30 mouse cellular contexts compared by ENCODE assay signal in genomic region chr9:55677099-55677498, GRCm38 (mm10).
"Had no signal": no experiment of that assay in that cellular context is flagged by ENCODE, and none has a peak within 500 bp of the region (broad histone marks: within the 10 kb centered on the region; RNA-seq: fewer than 3 reads in every experiment).

No protein-coding gene starts in this region.

- H3K9ac ChIP-seq: heart, embryonic 12.5 days; heart, embryonic 13.5 days; heart, embryonic 15.5 days; hindbrain, embryonic 12.5 days; hindbrain, embryonic 13.5 days; hindbrain, embryonic 14.5 days; hindbrain, embryonic 15.5 days; intestine, embryonic 15.5 days; kidney, embryonic 15.5 days had no signal

- H3K4me1 ChIP-seq: heart, embryonic 10.5 days; heart, embryonic 12.5 days; heart, embryonic 13.5 days; heart, embryonic 15.5 days; hindbrain, embryonic 10.5 days; hindbrain, embryonic 12.5 days; hindbrain, embryonic 13.5 days; hindbrain, embryonic 15.5 days; intestine, embryonic 15.5 days; kidney, embryonic 15.5 days had no signal

- DNase-seq: heart, postnatal 10 days; heart, postnatal 14 days; heart, postnatal 36 days; heart, postnatal 4 days; kidney, adult 11 months; kidney, adult 18-20 months; kidney, adult 2 months; kidney, adult 8-10 months; kidney, adult 9 months; kidney, postnatal 10 days; kidney, postnatal 14 days; kidney, postnatal 25 days; kidney, postnatal 36 days; kidney, postnatal 4 days; layer of hippocampus, adult 9-11 months; layer of hippocampus, postnatal 36 days had no signal

- H3K36me3 ChIP-seq: heart, embryonic 10.5 days; heart, embryonic 12.5 days; heart, embryonic 13.5 days; heart, embryonic 15.5 days; hindbrain, embryonic 10.5 days; hindbrain, embryonic 12.5 days; hindbrain, embryonic 13.5 days; hindbrain, embryonic 15.5 days; intestine, embryonic 15.5 days; kidney, embryonic 15.5 days had no signal

- H3K4me3 ChIP-seq: heart, embryonic 10.5 days; heart, embryonic 12.5 days; heart, embryonic 13.5 days; heart, embryonic 15.5 days; hindbrain, embryonic 10.5 days; hindbrain, embryonic 12.5 days; hindbrain, embryonic 13.5 days; hindbrain, embryonic 15.5 days; intestine, embryonic 15.5 days; kidney, embryonic 15.5 days; layer of hippocampus, adult 2 months had no signal

- H3K9me3 ChIP-seq: heart, embryonic 10.5 days; heart, embryonic 12.5 days; heart, embryonic 13.5 days; heart, embryonic 15.5 days; hindbrain, embryonic 10.5 days; hindbrain, embryonic 12.5 days; hindbrain, embryonic 13.5 days; hindbrain, embryonic 15.5 days; intestine, embryonic 15.5 days; kidney, embryonic 15.5 days had no signal

- H3K27me3 ChIP-seq: heart, embryonic 12.5 days; heart, embryonic 13.5 days; heart, embryonic 15.5 days; hindbrain, embryonic 12.5 days; hindbrain, embryonic 13.5 days; hindbrain, embryonic 15.5 days; intestine, embryonic 15.5 days; kidney, embryonic 15.5 days had no signal

- H3K27ac ChIP-seq: heart, embryonic 10.5 days; heart, embryonic 13.5 days; heart, embryonic 15.5 days; hindbrain, embryonic 10.5 days; hindbrain, embryonic 12.5 days; hindbrain, embryonic 13.5 days; hindbrain, embryonic 14.5 days; hindbrain, embryonic 15.5 days; hindbrain, postnatal 0 days; intestine, embryonic 15.5 days; kidney, embryonic 15.5 days; kidney, postnatal 0 days; layer of hippocampus, adult 2 months had no signal
